Mouse (Mus musculus) spleen, adult 2 months (tissue): ENCODE measurements at regions not wholly inside any gene's neighbourhood (a gene's known extent, or its start where the extent isn't known, plus 50 kb on each side); places are given as distances from the start of the nearest gene placed in this dataset.

ENCODE experiments used
- CTCF ChIP-seq: fragments of 200-500 bp; IDR thresholded peaks from 2 replicates; pipeline ENCODE4 v1.5.1; 2011; ENCODE audit warnings: mild to moderate bottlenecking, inconsistent platforms; ENCODE audit not compliant: insufficient read depth, insufficient read length, insufficient replicate concordance; ENCODE audit errors: extremely low read depth
- POLR2A ChIP-seq: fragments of 200-500 bp; IDR thresholded peaks from 2 replicates; pipeline ENCODE4 v1.6.1; 2011; ENCODE audit warnings: low read depth, low read length, inconsistent platforms

DNA sequence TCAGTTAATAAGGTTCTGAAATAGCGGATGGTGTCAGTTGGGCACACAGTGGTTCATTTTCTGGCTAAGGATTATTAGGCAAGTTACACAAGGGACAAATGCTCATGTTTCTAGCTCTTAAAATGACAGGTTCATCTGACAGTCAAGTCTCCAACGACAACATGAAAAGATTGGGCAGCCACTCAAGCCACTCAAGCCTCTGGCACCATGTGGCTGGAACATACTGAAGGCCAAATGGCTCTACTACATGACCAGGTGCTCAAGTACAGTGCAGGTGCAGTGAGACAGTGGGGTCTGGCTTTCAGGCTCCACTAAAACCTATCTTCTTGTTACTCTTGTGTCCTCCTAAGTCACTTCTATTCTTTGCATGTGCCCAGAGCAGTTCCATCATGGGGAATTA is 441.2 kb upstream of the Tmpo start:
- TF ChIP-seq CTCF = no peak
- TF ChIP-seq POLR2A = no peak
